Mouse (Mus musculus): ENCODE results near the gene Olfr1490.
"Not testable (repeated sequence)": the region's sequence is repeated elsewhere in the genome, so short reads cannot be mapped to it uniquely, and the experiment has no call there.

Gene Olfr1490

GRCm38 (mm10) chr19:13650791-13651190, at the start of gene Olfr1490:
Olfr1490 (plus strand) TSS chr19:13651091.
- DNase-seq = no peak

- not testable (repeated sequence) for DNase-seq
These were observed 33.8 kb upstream of the Olfr1490 start, which contains the start of gene Olfr1487 for GRCm38 (mm10) chr19:13617075-13617474. Olfr1487 (plus strand) TSS chr19:13617375.

GRCm38 (mm10) chr19:13631321-13631720, 19.6 kb upstream of the Olfr1490 start, which contains the start of gene Olfr1489:
Olfr1489 (plus strand) TSS chr19:13631621.
- DNase-seq = no peak

- no peak for DNase-seq
These were observed 46.1 kb downstream of the Olfr1490 start, which contains the start of gene Olfr1491 for GRCm38 (mm10) chr19:13696968-13697367. Olfr1491 (plus strand) TSS chr19:13697268.
